Mouse (Mus musculus): ENCODE results near the gene Slc23a2.

DNA sequence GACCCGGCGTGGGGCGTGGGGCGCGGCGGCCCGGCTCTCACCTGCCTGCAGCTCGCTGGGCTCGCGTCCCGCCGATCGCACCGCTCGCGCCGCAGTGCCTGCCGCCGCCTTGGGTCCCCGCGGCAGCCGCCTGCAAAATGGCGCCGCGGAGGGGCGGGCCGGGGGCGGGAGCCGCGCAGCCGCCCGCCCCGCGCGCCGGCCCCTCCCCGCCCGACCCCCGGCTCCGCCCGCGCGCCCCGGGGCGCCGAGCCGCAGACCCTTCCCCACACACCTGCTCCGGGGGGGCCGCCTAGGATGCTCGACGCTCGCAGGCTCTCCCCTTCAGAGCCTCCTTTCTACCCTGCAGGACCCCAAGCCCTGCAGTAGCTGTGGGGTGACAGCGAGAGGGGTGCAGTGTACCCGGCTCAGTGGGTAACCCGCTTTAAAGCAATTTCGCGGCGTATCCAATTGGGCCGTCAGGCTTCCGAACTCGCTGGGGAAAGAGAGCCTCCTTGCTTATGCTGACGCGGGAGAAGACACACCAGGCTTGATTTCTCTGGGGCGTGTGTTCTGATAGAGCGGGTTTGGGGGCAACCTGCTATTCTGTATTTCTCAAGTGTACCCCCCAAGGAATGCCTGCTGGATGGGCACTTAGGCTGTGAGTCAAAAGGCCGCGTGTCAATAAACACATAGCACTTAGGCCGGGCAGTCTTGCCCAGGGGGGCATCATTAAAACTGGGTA lies at the start of gene Slc23a2:
- TF ChIP-seq EP300 (IDR thresholded peaks at IDR 0.05; ENCODE audit: low read depth) (no peak), CTCF (IDR thresholded peaks at IDR 0.05; ENCODE audit: low read depth) (no peak)

Data from liver, embryonic 14.5 days (tissue).